Mouse (Mus musculus) stomach, postnatal 0 days (tissue): ENCODE data around the gene Rpusd3. TPM values are rescaled to one million over a fixed set of nuclear protein-coding genes. Genes with fewer than 3 reads are reported as not detected.
A peak's percentile ranks its signal among the peaks of the same experiment; 100 is the strongest.

Experiments
- ATAC-seq: fragments of 200-750 bp; cut with Nextera tagmentation; 2 replicates; pipeline ENCODE4 v1.8.0; 2017; ENCODE audit not compliant: low FRiP score, low TSS enrichment
- DNase-seq: peaks from one replicate; pipeline ENCODE4 v3.0.0-alpha.2; 2016; ENCODE audit warnings: low spot score
- H3K27ac ChIP-seq: fragments of 300-500 bp; sonication (generic); replicated peaks from 2 replicates; pipeline ENCODE4 v1.5.1; 2014; ENCODE audit warnings: mild to moderate bottlenecking, control low read depth
- H3K27me3 ChIP-seq: fragments of 300-500 bp; sonication (generic); 2 replicates; pipeline ENCODE4 v1.6.1; 2014; ENCODE audit warnings: low read length; ENCODE audit not compliant: control insufficient read depth, insufficient read depth
- H3K36me3 ChIP-seq: fragments of 300-500 bp; sonication (generic); 2 replicates; pipeline ENCODE4 v1.6.1; 2014; ENCODE audit warnings: low read length, mixed read lengths; ENCODE audit not compliant: control insufficient read depth, insufficient read depth
- H3K4me1 ChIP-seq: fragments of 300-500 bp; sonication (generic); replicated peaks from 2 replicates; pipeline ENCODE4 v1.6.1; 2014; ENCODE audit warnings: antibody characterized with exemption; ENCODE audit not compliant: control insufficient read depth, insufficient read depth
- H3K4me2 ChIP-seq: fragments of 300-500 bp; sonication (generic); replicated peaks from 2 replicates; pipeline ENCODE4 v1.6.1; 2014; ENCODE audit warnings: low read depth, mild to moderate bottlenecking, control low read depth, moderate library complexity
- H3K4me3 ChIP-seq: fragments of 300-500 bp; sonication (generic); 2 replicates; pipeline ENCODE4 v1.5.1; 2014; ENCODE audit warnings: low read depth, low read length, control low read depth
- H3K9ac ChIP-seq: fragments of 300-500 bp; sonication (generic); 2 replicates; pipeline ENCODE4 v1.6.1; 2014; ENCODE audit warnings: mild to moderate bottlenecking, low read length, control low read depth, mixed read lengths
- H3K9me3 ChIP-seq: fragments of 300-500 bp; sonication (generic); 2 replicates; pipeline ENCODE4 v1.6.1; 2016; ENCODE audit warnings: low read length; ENCODE audit not compliant: control insufficient read depth
- CTCF ChIP-seq: IDR thresholded peaks from 2 replicates; pipeline ENCODE4 v1.5.1; 2016; ENCODE audit warnings: antibody characterized with exemption, low read depth, mild to moderate bottlenecking, moderate library complexity
- EP300 ChIP-seq: optimal IDR thresholded peaks from 2 replicates; pipeline ENCODE3; 2016; ENCODE audit warnings: antibody characterized with exemption
- WGBS: fragments of 180-500 bp; shearing (Covaris S2); extraction: QIAGEN DNeasy Blood & Tissue Kit; methylation state at CpG from one replicate; pipeline ENCODE4 v1.1.7; 2014; 5-methylcytosine and 5-hydroxymethylcytosine counted together
- polyA plus RNA-seq: library from polyadenylated mRNA; unstranded; fragments of >200 nt; fragmentation: Nextera tagmentation; extraction: Ambion mirVana; gene quantifications from 2 replicates; pipeline ENCODE4 v1.2.1, GENCODE M21; 2015

The Rpusd3 gene
- polyA plus RNA-seq, 1 experiment from 2014 or later = 11.8 TPM

- Histone ChIP-seq H3K4me2 (peak within 1 kb of the TSS; percentile 82), H3K36me3 (peaks cover 22% of the 10 kb centered on the region), H3K9me3 (no peaks in the 10 kb centered on the region), H3K4me1 (peaks cover 2% of the 10 kb centered on the region; the same call in 1 of the 2 replicates), H3K4me3 (peak within 1 kb of the TSS; percentile 98), H3K9ac (peak within 1 kb of the TSS; percentile 98), H3K27ac (peak within 1 kb of the TSS; percentile 96), H3K27me3 (no peaks in the 10 kb centered on the region)
- peak; percentile 44; the same call in 1 of the 2 replicates for TF ChIP-seq CTCF
- peak; percentile 93 for TF ChIP-seq EP300
- peak; percentile 93 for DNase-seq
- ATAC-seq = peak; percentile 97
- WGBS = 1% methylated on average over 60 of the region's 61 CpGs
These were observed 41.4 kb downstream of the Rpusd3 start, which contains the start of the genes Tada3 and Arpc4 for GRCm38 (mm10) chr6:113377496-113378385. TSS of gene Tada3 (minus strand) at chr6:113377883. TSS of gene Arpc4 (plus strand) at chr6:113378115.

- H3K36me3 ChIP-seq = peaks cover 25% of the 10 kb centered on the region
- WGBS = 3% methylated on average over 7 of the region's 7 CpGs
- H3K4me2 ChIP-seq = peak overlapping the region; percentile 82
- H3K27me3 ChIP-seq = no peaks in the 10 kb centered on the region
- peak overlapping the region; percentile 98 for H3K4me3 ChIP-seq
- no peak for DNase-seq
- ATAC-seq = no peak
- peak overlapping the region; percentile 96 for H3K27ac ChIP-seq
- H3K9me3 ChIP-seq = no peaks in the 10 kb centered on the region
- no peak; the same call in 1 of the 2 replicates for TF ChIP-seq CTCF
- TF ChIP-seq EP300 = no peak
- peaks cover 2% of the 10 kb centered on the region; the same call in 1 of the 2 replicates for H3K4me1 ChIP-seq
- H3K9ac ChIP-seq = peak overlapping the region; percentile 98
These were observed 42.0 kb downstream of the Rpusd3 start for GRCm38 (mm10) chr6:113377172-113377495.

GRCm38 (mm10) chr6:113373491-113373890 is 45.6 kb downstream of the Rpusd3 start:
- no peak for ATAC-seq

GRCm38 (mm10) chr6:113370194-113370929 is 48.8 kb downstream of the Rpusd3 start:
- no peak overlapping the region for H3K27ac ChIP-seq

More at GRCm38 (mm10) chr6:113373491-113373890, 45.6 kb downstream of the Rpusd3 start:
- Histone ChIP-seq H3K9me3 (no peaks in the 10 kb centered on the region), H3K27ac (no peak overlapping the region), H3K9ac (no peak overlapping the region), H3K4me2 (no peak overlapping the region), H3K36me3 (peaks cover 34% of the 10 kb centered on the region), H3K4me3 (no peak overlapping the region), H3K4me1 (no peaks in the 10 kb centered on the region), H3K27me3 (no peaks in the 10 kb centered on the region)
- no peak for DNase-seq
- WGBS = 86% methylated on average over 4 of the region's 4 CpGs
- no peak for TF ChIP-seq CTCF
- no peak for TF ChIP-seq EP300

GRCm38 (mm10) chr6:113368577-113368976 is 50.6 kb downstream of the Rpusd3 start:
- WGBS = 74% methylated on average over 5 of the region's 5 CpGs
- no peak for TF ChIP-seq EP300
- no peak for TF ChIP-seq CTCF

More at GRCm38 (mm10) chr6:113370194-113370929, 48.8 kb downstream of the Rpusd3 start:
- Histone ChIP-seq H3K27me3 (no peaks in the 10 kb centered on the region), H3K9ac (no peak overlapping the region), H3K36me3 (peaks cover 36% of the 10 kb centered on the region), H3K9me3 (no peaks in the 10 kb centered on the region), H3K4me1 (no peaks in the 10 kb centered on the region), H3K4me2 (no peak overlapping the region), H3K4me3 (no peak overlapping the region)
- DNase-seq (no peak), ATAC-seq (no peak)
- WGBS = 93% methylated on average over 20 of the region's 20 CpGs
- TF ChIP-seq CTCF (no peak), EP300 (no peak)

More at GRCm38 (mm10) chr6:113368577-113368976, 50.6 kb downstream of the Rpusd3 start:
- Histone ChIP-seq H3K27ac (no peak overlapping the region), H3K36me3 (peaks cover 28% of the 10 kb centered on the region), H3K4me1 (no peaks in the 10 kb centered on the region), H3K27me3 (no peaks in the 10 kb centered on the region), H3K9ac (no peak overlapping the region), H3K4me3 (no peak overlapping the region), H3K9me3 (no peaks in the 10 kb centered on the region), H3K4me2 (no peak overlapping the region)
- ATAC-seq (no peak), DNase-seq (no peak)
